Mouse (Mus musculus) forebrain, embryonic 10.5 days (tissue): ENCODE data around the gene Atxn2l. TPM values are rescaled to one million over a fixed set of nuclear protein-coding genes. Genes with fewer than 3 reads are reported as not detected.

Source experiments
- DNase-seq: peaks from one replicate; pipeline ENCODE4 v3.0.0-alpha.2; 2017; ENCODE audit warnings: low spot score; ENCODE audit errors: extremely low spot score
- H3K27ac ChIP-seq: fragments of 300-500 bp; sonication (generic); 2 replicates; pipeline ENCODE4 v1.5.1; 2016; ENCODE audit warnings: mild to moderate bottlenecking
- H3K27me3 ChIP-seq: fragments of 300-500 bp; sonication (generic); 2 replicates; pipeline ENCODE4 v1.6.1; 2016; ENCODE audit warnings: mild to moderate bottlenecking; ENCODE audit not compliant: poor library complexity, severe bottlenecking
- H3K36me3 ChIP-seq: fragments of 300-500 bp; sonication (generic); replicated peaks from 2 replicates; pipeline ENCODE4 v1.6.1; 2016; ENCODE audit warnings: mild to moderate bottlenecking, moderate library complexity
- H3K4me1 ChIP-seq: fragments of 300-500 bp; sonication (generic); 2 replicates; pipeline ENCODE4 v1.6.1; 2016
- H3K4me3 ChIP-seq: fragments of 300-500 bp; sonication (generic); 2 replicates; pipeline ENCODE4 v1.5.1; 2016; ENCODE audit warnings: mild to moderate bottlenecking, moderate library complexity
- H3K9me3 ChIP-seq: fragments of 300-500 bp; sonication (generic); 2 replicates; pipeline ENCODE4 v1.6.1; 2016; ENCODE audit warnings: mild to moderate bottlenecking, moderate library complexity
- WGBS: fragments of 180-500 bp; shearing (Covaris S2); methylation state at CpG from one replicate; pipeline ENCODE4 v1.1.7; 2016; 5-methylcytosine and 5-hydroxymethylcytosine counted together
- polyA plus RNA-seq: library from polyadenylated mRNA; unstranded; fragments of >200 nt; fragmentation: Nextera tagmentation; extraction: Ambion mirVana; gene quantifications from 2 replicates; pipeline ENCODE4 v1.2.1, GENCODE M21; 2016

Atxn2l gene
- polyA plus RNA-seq, 1 experiment from 2014 or later, result 55.3 TPM

GRCm38 (mm10) chr7:126466707-126467106 is 36.5 kb downstream of the Atxn2l start:
- 95% methylated on average over 5 of the region's 5 CpGs for WGBS
- Histone ChIP-seq H3K27ac (no peak overlapping the region), H3K36me3 (peaks cover 64% of the 10 kb centered on the region), H3K9me3 (no peaks in the 10 kb centered on the region), H3K4me3 (no peak overlapping the region), H3K4me1 (peaks cover 13% of the 10 kb centered on the region), H3K27me3 (no peaks in the 10 kb centered on the region)
- no peak for DNase-seq

- Histone ChIP-seq H3K27ac (no peak overlapping the region), H3K36me3 (peaks cover 58% of the 10 kb centered on the region), H3K27me3 (no peaks in the 10 kb centered on the region), H3K4me3 (no peak overlapping the region), H3K4me1 (peaks cover 13% of the 10 kb centered on the region), H3K9me3 (no peaks in the 10 kb centered on the region)
- 77% methylated on average over 9 of the region's 9 CpGs for WGBS
- DNase-seq, result no peak
These were observed 37.1 kb downstream of the Atxn2l start for GRCm38 (mm10) chr7:126466116-126466515.

- Histone ChIP-seq H3K36me3 (peaks cover 51% of the 10 kb centered on the region), H3K27me3 (no peaks in the 10 kb centered on the region), H3K4me1 (peaks cover 19% of the 10 kb centered on the region), H3K9me3 (no peaks in the 10 kb centered on the region), H3K27ac (no peak overlapping the region), H3K4me3 (no peak overlapping the region)
- no peak for DNase-seq
- 67% methylated on average over 7 of the region's 7 CpGs for WGBS
These were observed 37.8 kb downstream of the Atxn2l start for GRCm38 (mm10) chr7:126465246-126466030.

DNA sequence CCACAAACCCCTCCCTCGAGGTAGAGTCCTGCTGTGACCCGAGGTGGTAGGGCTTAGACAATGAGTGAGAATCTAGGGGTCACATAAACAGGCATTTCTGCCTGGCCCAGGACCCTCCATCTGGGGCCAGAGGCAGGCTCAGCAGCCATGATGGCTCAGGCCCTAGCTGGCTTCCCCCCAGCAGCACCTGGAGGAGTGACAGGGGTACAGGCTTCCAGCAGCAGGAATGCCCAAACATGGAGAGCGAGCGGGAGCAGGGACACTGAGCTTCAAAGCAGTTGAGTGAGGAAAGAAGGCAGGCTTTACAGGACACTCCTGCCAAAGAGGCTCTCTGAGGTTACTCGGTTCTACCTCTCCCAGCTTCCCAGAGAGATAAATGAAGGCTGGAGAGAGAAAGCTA is 38.4 kb downstream of the Atxn2l start:
- Histone ChIP-seq H3K27ac (0 out of 2 replicates have a peak overlapping the region, but pooled peaks have one; percentile 2), H3K36me3 (peaks cover 45% of the 10 kb centered on the region), H3K4me3 (no peak overlapping the region), H3K27me3 (no peaks in the 10 kb centered on the region), H3K4me1 (peaks cover 19% of the 10 kb centered on the region), H3K9me3 (no peaks in the 10 kb centered on the region)
- 44% methylated on average over 5 of the region's 5 CpGs for WGBS
- DNase-seq, result no peak

DNA sequence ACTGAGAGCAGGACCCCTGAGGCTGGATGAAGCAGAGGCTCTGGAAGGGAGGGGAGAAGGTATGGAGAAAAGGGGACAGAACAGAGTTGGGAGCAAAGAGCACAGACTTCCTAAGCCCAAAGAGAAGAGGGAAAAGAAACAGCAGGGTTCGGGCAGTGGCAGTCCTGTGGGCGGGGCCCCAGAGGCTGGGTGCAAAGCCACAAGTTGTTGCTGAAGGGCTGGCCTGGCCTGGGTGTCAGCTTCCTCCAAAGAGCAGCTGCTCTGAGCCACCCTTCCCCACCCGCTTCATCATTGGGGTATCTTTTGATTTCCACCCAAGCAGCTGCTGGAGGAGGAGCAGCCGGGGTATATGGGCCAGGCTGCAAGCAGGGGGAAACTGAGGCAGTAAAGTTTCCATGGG is 39.1 kb downstream of the Atxn2l start:
- Histone ChIP-seq H3K4me3 (no peak overlapping the region), H3K4me1 (peaks cover 19% of the 10 kb centered on the region), H3K36me3 (peaks cover 38% of the 10 kb centered on the region), H3K27me3 (no peaks in the 10 kb centered on the region), H3K9me3 (no peaks in the 10 kb centered on the region), H3K27ac (no peak overlapping the region)
- 62% methylated on average over 4 of the region's 4 CpGs for WGBS
- no peak for DNase-seq

- 0 out of 2 replicates have a peak overlapping the region, but pooled peaks have one; percentile 0 for H3K27ac ChIP-seq
- no peak for DNase-seq
These were observed 39.7 kb downstream of the Atxn2l start for GRCm38 (mm10) chr7:126463547-126463946.

DNA sequence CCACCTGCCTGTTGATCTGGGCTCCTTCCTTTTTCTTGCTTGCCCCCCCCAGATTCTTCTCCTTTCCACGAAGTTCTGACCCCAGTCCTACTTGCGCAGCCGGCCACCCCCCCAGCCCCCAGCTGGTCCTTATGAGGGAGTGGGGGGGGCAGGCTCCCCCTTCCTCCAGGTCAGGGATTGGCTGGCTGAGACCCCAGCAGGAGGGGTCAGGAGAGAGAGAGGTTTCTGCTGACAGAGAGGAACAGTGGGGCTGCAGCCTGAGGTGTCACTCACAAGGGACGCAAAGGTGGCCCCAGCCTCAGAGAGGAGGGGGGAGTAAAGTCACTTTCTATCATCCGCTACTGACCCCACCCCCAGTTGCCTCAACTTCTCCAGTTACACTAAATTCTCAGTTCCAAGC is 40.2 kb downstream of the Atxn2l start, which contains the start of gene Atp2a1:
Atp2a1 (minus strand) TSS at position 105 of the 400 bp plus-strand sequence.
- no peaks in the 10 kb centered on the region for H3K27me3 ChIP-seq
- H3K27ac ChIP-seq, result peak within 1 kb of the TSS; percentile 57; the same call in 1 of the 2 replicates
- no peak within 1 kb of the TSS for H3K4me3 ChIP-seq
- peaks cover 27% of the 10 kb centered on the region for H3K36me3 ChIP-seq
- H3K4me1 ChIP-seq, result peaks cover 19% of the 10 kb centered on the region
- DNase-seq, result no peak
- WGBS, result 53% methylated on average over 5 of the region's 5 CpGs
- no peaks in the 10 kb centered on the region for H3K9me3 ChIP-seq

More at GRCm38 (mm10) chr7:126463547-126463946, 39.7 kb downstream of the Atxn2l start:
- Histone ChIP-seq H3K4me1 (peaks cover 19% of the 10 kb centered on the region), H3K9me3 (no peaks in the 10 kb centered on the region), H3K4me3 (no peak overlapping the region), H3K27me3 (no peaks in the 10 kb centered on the region), H3K36me3 (peaks cover 33% of the 10 kb centered on the region)
- 63% methylated on average over 4 of the region's 4 CpGs for WGBS

GRCm38 (mm10) chr7:126461626-126462025 is 41.6 kb downstream of the Atxn2l start:
- Histone ChIP-seq H3K36me3 (peaks cover 13% of the 10 kb centered on the region), H3K4me1 (peaks cover 19% of the 10 kb centered on the region), H3K4me3 (no peak overlapping the region), H3K9me3 (no peaks in the 10 kb centered on the region), H3K27ac (no peak overlapping the region), H3K27me3 (no peaks in the 10 kb centered on the region)
- WGBS, result 71% methylated on average over 3 of the region's 3 CpGs
- DNase-seq, result no peak

- no peaks in the 10 kb centered on the region for H3K27me3 ChIP-seq
- peaks cover 5% of the 10 kb centered on the region for H3K36me3 ChIP-seq
- DNase-seq, result no peak
- 0 out of 2 replicates have a peak overlapping the region, but pooled peaks have one; percentile 12 for H3K27ac ChIP-seq
- no peak overlapping the region for H3K4me3 ChIP-seq
- no peaks in the 10 kb centered on the region for H3K9me3 ChIP-seq
- peaks cover 19% of the 10 kb centered on the region for H3K4me1 ChIP-seq
- WGBS, result 58% methylated on average over 10 of the region's 10 CpGs
These were observed 42.4 kb downstream of the Atxn2l start for GRCm38 (mm10) chr7:126460623-126461399.

DNA sequence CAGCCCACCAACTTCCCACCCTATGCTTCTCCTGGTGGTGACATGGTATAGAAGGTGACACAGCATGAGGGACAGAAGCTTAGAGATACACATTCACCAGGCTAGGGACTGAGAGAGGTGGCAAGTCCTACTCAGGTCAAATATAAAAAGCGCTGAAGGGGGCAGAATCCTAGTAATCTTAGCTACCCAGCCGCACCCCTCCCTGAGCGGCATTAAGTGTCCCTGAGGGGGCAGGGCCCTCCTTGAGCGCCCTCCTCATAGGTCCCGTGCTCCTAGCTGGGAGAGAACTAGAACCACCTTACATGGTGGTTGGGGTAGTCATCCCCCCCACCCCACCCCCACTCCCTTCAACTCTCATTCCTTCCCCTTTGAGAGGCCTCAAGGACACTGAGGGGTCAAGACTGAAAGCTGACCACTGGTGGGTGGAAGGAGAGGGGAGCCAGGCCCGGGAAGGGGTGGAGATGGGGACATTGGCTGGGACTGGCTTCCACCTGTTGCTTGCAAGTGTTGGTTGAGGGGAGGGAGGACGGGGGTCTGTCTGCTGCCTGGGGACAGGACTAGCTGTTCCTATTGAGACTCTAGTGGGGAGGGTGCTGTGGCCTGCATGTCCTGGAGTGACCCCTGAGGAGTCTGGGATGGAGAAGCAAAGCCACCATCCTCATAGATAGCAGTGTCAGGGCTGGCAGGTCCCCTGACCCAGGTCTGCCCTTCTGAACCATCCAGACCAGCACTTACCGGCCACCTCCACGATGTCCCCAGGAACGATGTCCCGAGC is 44.2 kb downstream of the Atxn2l start:
- no peak overlapping the region for H3K4me3 ChIP-seq
- H3K27me3 ChIP-seq, result no peaks in the 10 kb centered on the region
- H3K4me1 ChIP-seq, result peaks cover 18% of the 10 kb centered on the region
- no peaks in the 10 kb centered on the region for H3K36me3 ChIP-seq
- DNase-seq, result no peak
- H3K27ac ChIP-seq, result no peak overlapping the region
- no peaks in the 10 kb centered on the region for H3K9me3 ChIP-seq
- 87% methylated on average over 11 of the region's 11 CpGs for WGBS

GRCm38 (mm10) chr7:126458225-126458624 is 45.0 kb downstream of the Atxn2l start:
- Histone ChIP-seq H3K27ac (no peak overlapping the region), H3K4me3 (no peak overlapping the region), H3K4me1 (peaks cover 11% of the 10 kb centered on the region), H3K9me3 (no peaks in the 10 kb centered on the region), H3K27me3 (no peaks in the 10 kb centered on the region), H3K36me3 (no peaks in the 10 kb centered on the region)
- no peak for DNase-seq
- WGBS, result 85% methylated on average over 5 of the region's 5 CpGs
